Mouse (Mus musculus): Measurements from ENCODE around the gene Cd247. TPM values are rescaled to one million over a fixed set of nuclear protein-coding genes. Genes with fewer than 3 reads are reported as not detected.

The Cd247 gene
- polyA plus RNA-seq, 1 experiment, result not detected

DNA sequence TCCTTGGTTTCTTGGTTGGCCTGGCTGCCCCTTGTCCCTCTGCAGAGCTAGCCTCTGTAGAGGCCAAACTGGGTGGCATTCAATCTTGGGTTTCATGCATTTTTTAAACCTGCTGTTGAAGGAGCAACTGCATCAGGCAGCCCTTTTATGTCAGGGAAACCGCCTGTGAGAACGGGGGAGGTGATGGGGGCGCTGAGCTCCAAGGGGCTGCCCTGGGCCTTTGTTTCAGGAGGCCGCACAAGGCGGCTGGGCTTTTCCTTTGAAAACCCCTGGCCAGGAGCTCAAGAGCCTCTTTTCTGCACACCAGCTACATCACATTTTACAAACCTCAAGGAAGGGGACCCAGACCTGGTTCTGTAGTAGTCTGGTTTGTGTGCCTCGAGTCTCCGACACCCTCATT is 25.6 kb downstream of the Cd247 start:
- Histone ChIP-seq H3K4me2 (ENCODE audit: low read depth) (peak overlapping the region; percentile 72), H3K79me2 (ENCODE audit: control insufficient read depth, insufficient read depth) (no peaks in the 10 kb centered on the region), H3K4me3 (no peak overlapping the region), H3K36me3 (ENCODE audit: control insufficient read depth, insufficient read depth) (no peaks in the 10 kb centered on the region), H3ac (ENCODE audit: control insufficient read depth, insufficient read length) (no peak overlapping the region), H3K27me3 (ENCODE audit: control insufficient read depth, insufficient read depth, insufficient read length) (no peaks in the 10 kb centered on the region)
- TF ChIP-seq CEBPB (IDR thresholded peaks at IDR 0.05; ENCODE audit: insufficient read depth, poor library complexity, severe bottlenecking) (no peak), E2F4 (IDR thresholded peaks at IDR 0.05; ENCODE audit: insufficient read depth) (no peak), SRF (IDR thresholded peaks at IDR 0.05; ENCODE audit: control insufficient read depth, insufficient read length, low read depth) (no peak), REST (IDR thresholded peaks at IDR 0.05; ENCODE audit: insufficient read depth, insufficient read length) (no peak), POLR2AphosphoS2 (IDR thresholded peaks at IDR 0.05; ENCODE audit: insufficient read length, low read depth) (no peak), POLR2A (IDR thresholded peaks at IDR 0.05; ENCODE audit: insufficient read length, low read depth) (no peak), TCF12 (IDR thresholded peaks at IDR 0.05; ENCODE audit: insufficient read depth, poor library complexity, severe bottlenecking) (no peak), TCF3 (IDR thresholded peaks at IDR 0.05; ENCODE audit: insufficient read length, low read depth) (no peak), MYOG (IDR thresholded peaks at IDR 0.05; ENCODE audit: control insufficient read depth in 1 of 3, insufficient read depth in 1 of 3, insufficient read length in 2 of 3, low read depth in 2 of 3) (no peak), USF1 (IDR thresholded peaks at IDR 0.05; ENCODE audit: low read depth) (no peak), MYOD1 (IDR thresholded peaks at IDR 0.05; ENCODE audit: control insufficient read depth in 1 of 3, insufficient read length in 2 of 3, low read depth in 2 of 3) (no peak)

DNA sequence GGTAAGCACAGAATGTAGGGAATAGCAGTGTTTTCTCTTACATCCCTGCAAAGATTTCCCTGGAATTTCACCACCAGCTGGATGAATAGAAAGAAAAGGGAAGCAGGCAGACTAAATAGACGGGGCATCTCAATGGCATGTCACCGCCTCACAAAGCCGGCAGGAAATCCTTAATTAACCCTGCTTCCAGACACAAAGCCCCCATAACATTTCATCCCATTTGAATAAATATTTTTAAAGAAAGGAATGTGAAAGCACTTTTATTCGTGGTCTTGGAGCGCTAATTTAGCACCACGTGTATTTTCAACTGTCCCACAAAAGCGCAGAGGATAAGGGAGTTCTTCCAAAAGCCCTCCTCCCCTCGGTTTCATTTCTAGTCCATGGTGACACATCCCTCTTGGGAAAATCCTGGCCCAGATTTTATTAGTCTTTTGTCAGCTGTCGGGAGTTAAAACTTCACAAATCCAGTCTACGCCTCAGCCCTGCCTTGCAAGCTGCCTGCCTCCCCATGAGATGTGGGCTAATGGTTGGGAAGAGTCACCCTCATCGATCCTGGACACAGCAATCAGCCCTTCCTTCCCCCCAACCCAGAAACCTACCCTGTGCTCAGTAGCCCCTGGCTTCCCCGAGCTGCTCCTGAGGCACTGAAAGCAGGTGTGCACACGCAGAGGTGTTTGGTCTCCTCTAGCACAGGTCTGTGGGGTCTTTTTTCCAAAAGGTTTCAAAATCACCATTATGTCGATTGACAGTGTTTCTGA is 26.2 kb downstream of the Cd247 start:
- Histone ChIP-seq H3ac (ENCODE audit: control insufficient read depth, insufficient read length) (no peak overlapping the region), H3K36me3 (ENCODE audit: control insufficient read depth, insufficient read depth) (no peaks in the 10 kb centered on the region)

GRCm38 (mm10) chr1:165816391-165816790 is 27.9 kb downstream of the Cd247 start:
- TF ChIP-seq TCF3 (IDR thresholded peaks at IDR 0.05; ENCODE audit: insufficient read length, low read depth) (no peak), TCF12 (IDR thresholded peaks at IDR 0.05; ENCODE audit: insufficient read depth, poor library complexity, severe bottlenecking) (no peak), POLR2A (IDR thresholded peaks at IDR 0.05; ENCODE audit: insufficient read length, low read depth) (no peak), E2F4 (IDR thresholded peaks at IDR 0.05; ENCODE audit: insufficient read depth) (no peak), MAX (IDR thresholded peaks at IDR 0.05; ENCODE audit: low read depth) (no peak), POLR2AphosphoS2 (IDR thresholded peaks at IDR 0.05; ENCODE audit: insufficient read length, low read depth) (no peak), CEBPB (IDR thresholded peaks at IDR 0.05; ENCODE audit: insufficient read depth, poor library complexity, severe bottlenecking) (no peak), USF1 (IDR thresholded peaks at IDR 0.05; ENCODE audit: low read depth) (no peak), SRF (IDR thresholded peaks at IDR 0.05; ENCODE audit: control insufficient read depth, insufficient read length, low read depth) (no peak), REST (IDR thresholded peaks at IDR 0.05; ENCODE audit: insufficient read depth, insufficient read length) (no peak), MYOD1 (IDR thresholded peaks at IDR 0.05; ENCODE audit: control insufficient read depth in 1 of 3, insufficient read length in 2 of 3, low read depth in 2 of 3) (no peak)

More for the DNA sequence above, 26.2 kb downstream of the Cd247 start:
- TF ChIP-seq TCF3 (IDR thresholded peaks at IDR 0.05; ENCODE audit: insufficient read length, low read depth), result no peak
- TF ChIP-seq MYOD1 (IDR thresholded peaks at IDR 0.05; ENCODE audit: control insufficient read depth in 1 of 3, insufficient read length in 2 of 3, low read depth in 2 of 3), result no peak
- no peak for TF ChIP-seq TCF12 (IDR thresholded peaks at IDR 0.05; ENCODE audit: insufficient read depth, poor library complexity, severe bottlenecking)
- no peak for TF ChIP-seq MYOG (IDR thresholded peaks at IDR 0.05; ENCODE audit: control insufficient read depth in 1 of 3, insufficient read depth in 1 of 3, insufficient read length in 2 of 3, low read depth in 2 of 3)
- no peak for TF ChIP-seq REST (IDR thresholded peaks at IDR 0.05; ENCODE audit: insufficient read depth, insufficient read length)
- TF ChIP-seq CEBPB (IDR thresholded peaks at IDR 0.05; ENCODE audit: insufficient read depth, poor library complexity, severe bottlenecking), result no peak
- no peak for TF ChIP-seq SRF (IDR thresholded peaks at IDR 0.05; ENCODE audit: control insufficient read depth, insufficient read length, low read depth)
- TF ChIP-seq MAX (IDR thresholded peaks at IDR 0.05; ENCODE audit: low read depth), result no peak
- TF ChIP-seq POLR2AphosphoS2 (IDR thresholded peaks at IDR 0.05; ENCODE audit: insufficient read length, low read depth), result no peak
- TF ChIP-seq E2F4 (IDR thresholded peaks at IDR 0.05; ENCODE audit: insufficient read depth), result no peak
- TF ChIP-seq USF1 (IDR thresholded peaks at IDR 0.05; ENCODE audit: low read depth), result no peak
- no peak for TF ChIP-seq POLR2A (IDR thresholded peaks at IDR 0.05; ENCODE audit: insufficient read length, low read depth)
- H3K27me3 ChIP-seq (ENCODE audit: control insufficient read depth, insufficient read depth, insufficient read length), result no peaks in the 10 kb centered on the region
- H3K4me3 ChIP-seq, result no peak overlapping the region
- H3K4me2 ChIP-seq (ENCODE audit: low read depth), result peak overlapping the region; percentile 72
- no peaks in the 10 kb centered on the region for H3K79me2 ChIP-seq (ENCODE audit: control insufficient read depth, insufficient read depth)

DNA sequence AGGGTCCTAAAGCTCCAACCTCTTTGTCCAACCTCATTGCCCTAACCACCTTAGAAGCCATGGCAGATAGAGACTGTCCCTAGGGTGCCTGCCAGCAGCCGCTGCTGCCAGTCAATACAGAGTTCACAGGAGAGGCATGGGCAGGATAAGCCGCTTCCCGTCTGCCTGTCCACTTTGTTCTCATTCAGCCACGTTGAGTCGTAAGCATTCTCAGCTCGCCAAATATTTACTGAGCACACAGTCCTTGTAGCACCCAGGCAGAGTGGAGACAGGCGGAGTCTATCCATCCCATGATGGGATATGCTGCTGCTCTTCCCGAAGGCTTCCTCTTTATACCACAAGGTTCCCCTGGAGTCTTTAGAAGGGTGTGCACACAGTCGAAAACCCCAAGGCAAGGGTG is 28.8 kb downstream of the Cd247 start:
- TF ChIP-seq TCF3 (IDR thresholded peaks at IDR 0.05; ENCODE audit: insufficient read length, low read depth) (no peak), SRF (IDR thresholded peaks at IDR 0.05; ENCODE audit: control insufficient read depth, insufficient read length, low read depth) (no peak), USF1 (IDR thresholded peaks at IDR 0.05; ENCODE audit: low read depth) (no peak), TCF12 (IDR thresholded peaks at IDR 0.05; ENCODE audit: insufficient read depth, poor library complexity, severe bottlenecking) (no peak), MAX (IDR thresholded peaks at IDR 0.05; ENCODE audit: low read depth) (no peak), MYOG (IDR thresholded peaks at IDR 0.05; ENCODE audit: control insufficient read depth in 1 of 3, insufficient read depth in 1 of 3, insufficient read length in 2 of 3, low read depth in 2 of 3) (no peak), CEBPB (IDR thresholded peaks at IDR 0.05; ENCODE audit: insufficient read depth, poor library complexity, severe bottlenecking) (no peak), MYOD1 (IDR thresholded peaks at IDR 0.05; ENCODE audit: control insufficient read depth in 1 of 3, insufficient read length in 2 of 3, low read depth in 2 of 3) (peak in 1 of 3 experiments; percentile 35)
- Histone ChIP-seq H3ac (ENCODE audit: control insufficient read depth, insufficient read length) (no peak overlapping the region), H3K36me3 (ENCODE audit: control insufficient read depth, insufficient read depth) (no peaks in the 10 kb centered on the region), H3K79me2 (ENCODE audit: control insufficient read depth, insufficient read depth) (no peaks in the 10 kb centered on the region), H3K27me3 (ENCODE audit: control insufficient read depth, insufficient read depth, insufficient read length) (peaks cover 5% of the 10 kb centered on the region), H3K4me3 (no peak overlapping the region), H3K4me2 (ENCODE audit: low read depth) (no peak overlapping the region)

More at GRCm38 (mm10) chr1:165816391-165816790, 27.9 kb downstream of the Cd247 start:
- H3K4me2 ChIP-seq (ENCODE audit: low read depth), result no peak overlapping the region
- no peak overlapping the region for H3ac ChIP-seq (ENCODE audit: control insufficient read depth, insufficient read length)
- H3K79me2 ChIP-seq (ENCODE audit: control insufficient read depth, insufficient read depth), result no peaks in the 10 kb centered on the region
- H3K27me3 ChIP-seq (ENCODE audit: control insufficient read depth, insufficient read depth, insufficient read length), result no peaks in the 10 kb centered on the region
- no peaks in the 10 kb centered on the region for H3K36me3 ChIP-seq (ENCODE audit: control insufficient read depth, insufficient read depth)
- no peak overlapping the region for H3K4me3 ChIP-seq
